Mouse (Mus musculus): ENCODE results near the gene Dlx1. TPM values are rescaled to one million over a fixed set of nuclear protein-coding genes. Genes with fewer than 3 reads are reported as not detected.

Dlx1 gene
- polyA plus RNA-seq, 1 experiment from 2014 or later: 3.9 TPM

DNA sequence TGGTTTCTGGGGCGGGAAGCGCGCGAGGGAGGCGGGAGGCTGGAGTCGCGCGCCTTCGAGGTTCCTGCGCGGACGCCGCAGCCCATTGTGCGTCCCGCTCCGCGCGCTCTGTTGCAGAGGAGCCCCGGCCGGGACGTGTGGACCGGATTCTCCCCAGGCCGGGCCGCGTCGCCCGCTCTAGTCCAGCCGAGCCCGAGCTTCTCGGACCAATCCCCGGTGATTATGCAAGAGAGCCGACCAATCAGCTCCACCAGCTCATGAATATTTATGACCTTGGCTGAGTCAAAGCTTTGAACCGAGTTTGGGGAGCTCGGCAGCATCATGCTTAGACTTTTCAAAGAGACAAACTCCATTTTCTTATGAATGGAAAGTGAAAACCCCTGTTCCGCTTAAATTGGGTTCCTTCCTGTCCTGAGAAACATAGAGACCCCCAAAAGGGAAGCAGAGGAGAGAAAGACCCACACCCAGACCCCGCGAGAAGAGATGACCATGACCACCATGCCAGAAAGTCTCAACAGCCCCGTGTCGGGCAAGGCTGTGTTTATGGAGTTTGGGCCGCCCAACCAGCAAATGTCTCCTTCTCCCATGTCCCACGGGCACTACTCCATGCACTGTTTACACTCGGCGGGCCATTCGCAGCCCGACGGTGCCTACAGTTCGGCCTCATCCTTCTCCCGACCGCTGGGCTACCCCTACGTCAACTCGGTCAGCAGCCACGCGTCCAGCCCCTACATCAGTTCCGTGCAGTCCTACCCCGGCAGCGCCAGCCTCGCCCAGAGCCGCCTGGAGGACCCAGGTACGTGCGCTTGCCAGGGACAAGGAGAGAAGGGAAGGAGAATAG lies 1.8 kb downstream of the Dlx1 start:
- H3K9ac ChIP-seq: 0 out of 2 replicates have a peak overlapping the region, but pooled peaks have one; percentile 17
- peaks cover 34% of the 10 kb centered on the region for H3K4me1 ChIP-seq
- H3K9me3 ChIP-seq: no peaks in the 10 kb centered on the region
- under 1% methylated on average over 55 of the region's 60 CpGs for WGBS
- ATAC-seq (ENCODE audit: insufficient number of reproducible peaks, low FRiP score, low TSS enrichment, low read depth): peak; percentile 77
- peaks cover 95% of the 10 kb centered on the region for H3K27me3 ChIP-seq
- peak overlapping the region; percentile 50 for H3K4me3 ChIP-seq
- H3K27ac ChIP-seq: no peak overlapping the region
- peak overlapping the region; percentile 93 for H3K4me2 ChIP-seq
- H3K36me3 ChIP-seq: no peaks in the 10 kb centered on the region

- peak overlapping the region; percentile 93 for H3K4me2 ChIP-seq
- ATAC-seq (ENCODE audit: insufficient number of reproducible peaks, low FRiP score, low TSS enrichment, low read depth): no peak
- WGBS: 1% methylated on average over 34 of the region's 34 CpGs
- H3K4me1 ChIP-seq: peaks cover 34% of the 10 kb centered on the region
- no peak overlapping the region for H3K9ac ChIP-seq
- H3K36me3 ChIP-seq: no peaks in the 10 kb centered on the region
- peaks cover 94% of the 10 kb centered on the region for H3K27me3 ChIP-seq
- no peak overlapping the region for H3K27ac ChIP-seq
- H3K4me3 ChIP-seq: peak overlapping the region; percentile 50
- H3K9me3 ChIP-seq: no peaks in the 10 kb centered on the region
Observed at GRCm38 (mm10) chr2:71530391-71531123, 2.6 kb downstream of the Dlx1 start.

DNA sequence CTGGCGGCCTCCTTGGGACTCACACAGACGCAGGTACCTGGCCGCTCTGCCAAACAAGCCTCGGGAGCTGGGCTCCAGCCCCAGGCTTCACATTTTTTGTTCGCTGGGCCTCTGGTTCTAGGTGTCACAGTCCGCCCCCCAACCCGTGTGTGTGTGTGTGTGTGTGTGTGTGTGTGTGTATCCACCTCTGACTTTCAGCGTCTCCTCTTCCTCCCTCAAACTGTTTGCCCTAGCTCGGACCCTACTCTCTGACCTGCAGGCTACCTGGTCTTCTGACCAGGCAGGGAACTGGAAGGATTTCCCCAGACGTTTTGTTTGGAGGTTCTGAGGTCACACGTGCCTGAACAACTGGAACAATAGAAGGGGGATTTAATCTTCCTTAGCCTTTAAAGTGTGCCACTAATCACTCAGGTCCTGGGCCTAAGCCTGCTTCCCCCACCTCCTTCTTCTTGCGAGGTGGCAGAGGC lies 3.2 kb downstream of the Dlx1 start:
- Histone ChIP-seq H3K4me2 (0 out of 2 replicates have a peak overlapping the region, but pooled peaks have one; percentile 10), H3K27me3 (peaks cover 92% of the 10 kb centered on the region), H3K27ac (no peak overlapping the region), H3K9me3 (no peaks in the 10 kb centered on the region), H3K4me3 (peak overlapping the region; percentile 50), H3K36me3 (no peaks in the 10 kb centered on the region), H3K4me1 (peaks cover 34% of the 10 kb centered on the region), H3K9ac (no peak overlapping the region)
- 5% methylated on average over 12 of the region's 12 CpGs for WGBS
- ATAC-seq (ENCODE audit: insufficient number of reproducible peaks, low FRiP score, low TSS enrichment, low read depth): no peak

GRCm38 (mm10) chr2:71531990-71532970 lies 4.4 kb downstream of the Dlx1 start:
- H3K4me1 ChIP-seq: peaks cover 34% of the 10 kb centered on the region
- no peak overlapping the region for H3K4me2 ChIP-seq
- peaks cover 92% of the 10 kb centered on the region for H3K27me3 ChIP-seq
- whole genome bisulfite sequencing: 3% methylated on average over 43 of the region's 43 CpGs
- no peaks in the 10 kb centered on the region for H3K36me3 ChIP-seq
- H3K9me3 ChIP-seq: no peaks in the 10 kb centered on the region
- no peak overlapping the region for H3K27ac ChIP-seq
- H3K4me3 ChIP-seq: peak overlapping the region; percentile 5; the same call in 1 of the 2 replicates
- no peak overlapping the region for H3K9ac ChIP-seq
- ATAC-seq (ENCODE audit: insufficient number of reproducible peaks, low FRiP score, low TSS enrichment, low read depth): no peak

- Histone ChIP-seq H3K27ac (no peak overlapping the region), H3K9ac (no peak overlapping the region), H3K9me3 (no peaks in the 10 kb centered on the region), H3K36me3 (no peaks in the 10 kb centered on the region), H3K4me3 (no peak overlapping the region), H3K4me2 (no peak overlapping the region), H3K4me1 (peaks cover 34% of the 10 kb centered on the region), H3K27me3 (peaks cover 93% of the 10 kb centered on the region)
- 16% methylated on average over 5 of the region's 5 CpGs for WGBS
- ATAC-seq (ENCODE audit: insufficient number of reproducible peaks, low FRiP score, low TSS enrichment, low read depth): no peak
Observed at GRCm38 (mm10) chr2:71533094-71533493, 5.2 kb downstream of the Dlx1 start.

DNA sequence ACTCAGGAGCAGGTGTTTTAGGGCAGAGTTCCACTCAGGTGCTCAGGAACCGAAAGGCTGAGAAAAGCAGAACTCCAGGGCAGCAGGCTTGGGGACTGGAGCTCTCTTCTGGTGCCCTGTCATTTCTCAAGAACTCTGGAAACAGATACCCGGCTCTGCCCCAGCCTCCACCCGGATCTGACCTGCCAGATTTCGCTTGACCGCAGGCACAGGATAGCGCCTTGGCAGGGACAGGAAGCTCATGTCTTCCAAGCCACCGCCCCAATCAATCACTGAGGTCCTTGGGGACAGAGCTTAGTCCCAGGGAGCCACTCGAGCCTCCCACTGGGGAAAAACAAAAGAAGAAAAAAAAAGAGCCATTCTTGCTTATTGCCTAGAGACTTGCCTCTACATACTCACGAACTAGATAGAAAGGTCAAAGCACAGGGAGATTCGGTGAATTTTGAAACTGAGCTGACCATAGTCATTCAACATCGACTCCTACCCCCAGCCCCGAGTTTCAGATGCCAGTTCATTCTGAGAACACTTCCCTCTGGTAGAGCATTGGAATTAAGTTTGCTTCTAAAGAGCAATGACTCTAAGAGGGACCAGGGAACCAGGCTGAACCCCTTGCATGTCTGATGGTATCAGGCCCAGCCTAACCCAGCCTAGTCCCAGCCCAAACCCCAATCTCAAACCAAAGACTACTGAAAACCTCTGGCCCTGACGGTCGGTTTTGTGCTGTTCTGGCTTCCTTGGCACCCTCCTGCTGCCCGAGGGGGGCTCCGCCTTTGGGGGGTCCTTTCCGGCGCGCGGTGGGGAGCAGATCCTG lies 6.5 kb downstream of the Dlx1 start:
- Histone ChIP-seq H3K27ac (no peak overlapping the region), H3K27me3 (peaks cover 93% of the 10 kb centered on the region), H3K4me1 (peaks cover 34% of the 10 kb centered on the region), H3K4me3 (no peak overlapping the region), H3K9me3 (no peaks in the 10 kb centered on the region), H3K4me2 (no peak overlapping the region), H3K36me3 (no peaks in the 10 kb centered on the region), H3K9ac (no peak overlapping the region)
- 5% methylated on average over 20 of the region's 20 CpGs for WGBS
- no peak for ATAC-seq (ENCODE audit: insufficient number of reproducible peaks, low FRiP score, low TSS enrichment, low read depth)

DNA sequence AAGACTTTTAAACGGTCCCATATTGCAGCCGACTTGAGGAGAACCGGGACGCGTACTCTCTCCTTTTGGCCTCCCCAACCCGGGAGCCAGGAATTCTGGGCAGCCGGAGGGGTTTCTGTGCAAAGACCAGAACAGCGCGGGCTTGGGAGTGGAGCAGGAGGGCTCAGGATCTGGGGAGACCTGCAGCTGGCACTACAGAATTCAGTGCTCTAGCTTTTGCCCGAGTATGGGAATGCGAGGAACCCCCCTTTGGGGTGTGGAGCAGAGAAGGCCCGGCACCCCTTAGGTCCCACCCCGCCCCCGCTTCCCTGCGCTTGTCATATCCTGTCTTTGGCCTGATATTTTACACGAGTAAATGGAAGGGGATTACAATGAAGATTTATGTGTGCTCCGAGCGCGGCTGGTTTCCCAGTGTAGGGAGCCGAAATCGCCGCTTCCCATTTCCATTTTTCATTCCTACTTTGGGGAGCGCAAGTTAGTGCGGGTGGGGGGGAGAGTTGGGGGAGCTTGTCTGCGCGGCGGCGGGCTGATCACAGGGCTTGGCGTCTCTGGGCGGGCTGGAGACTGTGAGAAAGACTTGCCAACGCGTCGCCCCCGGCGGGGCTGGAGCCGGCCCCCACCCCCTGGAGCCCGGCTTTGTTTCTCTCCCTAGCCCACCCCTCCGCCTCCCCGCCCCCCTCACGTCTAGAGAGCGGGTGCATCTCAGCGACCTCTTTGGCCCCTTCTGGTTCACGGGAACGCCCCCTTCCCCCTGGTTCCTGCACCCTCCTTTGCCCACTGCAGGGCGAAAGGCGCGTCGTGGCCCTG lies 12.9 kb downstream of the Dlx1 start:
- no peaks in the 10 kb centered on the region for H3K36me3 ChIP-seq
- H3K27me3 ChIP-seq: peaks cover 94% of the 10 kb centered on the region
- ATAC-seq (ENCODE audit: insufficient number of reproducible peaks, low FRiP score, low TSS enrichment, low read depth): no peak
- under 1% methylated on average over 48 of the region's 48 CpGs for WGBS
- H3K9ac ChIP-seq: no peak overlapping the region
- H3K27ac ChIP-seq: no peak overlapping the region
- H3K4me3 ChIP-seq: peak overlapping the region; percentile 13
- H3K4me2 ChIP-seq: peak overlapping the region; percentile 46
- no peaks in the 10 kb centered on the region for H3K9me3 ChIP-seq
- peaks cover 60% of the 10 kb centered on the region for H3K4me1 ChIP-seq

GRCm38 (mm10) chr2:71541418-71542226 lies 13.7 kb downstream of the Dlx1 start:
- Histone ChIP-seq H3K9ac (no peak overlapping the region), H3K4me3 (peak overlapping the region; percentile 13), H3K27ac (no peak overlapping the region), H3K4me1 (peaks cover 69% of the 10 kb centered on the region), H3K9me3 (no peaks in the 10 kb centered on the region), H3K4me2 (peak overlapping the region; percentile 46), H3K27me3 (peaks cover 94% of the 10 kb centered on the region), H3K36me3 (no peaks in the 10 kb centered on the region)
- ATAC-seq (ENCODE audit: insufficient number of reproducible peaks, low FRiP score, low TSS enrichment, low read depth): no peak
- 6% methylated on average over 37 of the region's 37 CpGs for WGBS

DNA sequence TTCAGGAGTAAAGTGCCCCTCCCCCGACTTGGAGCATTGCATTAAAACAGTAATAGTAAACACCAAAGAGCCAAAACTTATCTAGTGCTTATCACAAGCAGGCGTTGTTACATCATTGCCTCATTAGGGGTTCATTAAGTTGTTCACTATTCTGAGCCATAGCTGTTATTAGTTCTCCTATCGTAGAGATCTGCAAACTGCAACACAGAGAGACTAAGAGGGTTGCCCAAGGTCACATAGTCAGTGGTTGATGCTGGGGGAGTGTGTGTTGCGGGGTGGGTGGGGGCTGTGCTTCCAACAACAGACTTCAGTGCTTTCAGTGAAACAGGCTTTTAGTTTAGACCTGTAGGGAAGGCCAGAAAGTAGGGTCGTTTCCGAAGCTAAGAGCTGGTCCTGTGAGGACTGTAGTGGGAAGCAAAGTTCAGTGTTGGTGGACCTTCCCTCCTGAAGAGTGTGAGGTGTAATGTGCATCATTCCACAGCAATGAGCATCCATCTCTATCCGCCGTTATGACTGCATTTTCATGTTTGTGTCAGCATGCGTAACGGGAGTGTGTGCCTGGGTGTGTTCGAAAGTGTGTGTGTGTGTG lies 14.4 kb downstream of the Dlx1 start:
- 0 out of 2 replicates have a peak overlapping the region, but pooled peaks have one; percentile 37 for H3K4me2 ChIP-seq
- H3K36me3 ChIP-seq: no peaks in the 10 kb centered on the region
- peaks cover 73% of the 10 kb centered on the region for H3K4me1 ChIP-seq
- H3K9ac ChIP-seq: no peak overlapping the region
- ATAC-seq (ENCODE audit: insufficient number of reproducible peaks, low FRiP score, low TSS enrichment, low read depth): no peak
- 12% methylated on average over 11 of the region's 11 CpGs for WGBS
- H3K27ac ChIP-seq: no peak overlapping the region
- H3K27me3 ChIP-seq: peaks cover 94% of the 10 kb centered on the region
- no peak overlapping the region for H3K4me3 ChIP-seq
- H3K9me3 ChIP-seq: no peaks in the 10 kb centered on the region
